Mouse (Mus musculus): ENCODE measurements at regions not wholly inside any gene's neighbourhood (a gene's known extent, or its start where the extent isn't known, plus 50 kb on each side); places are given as distances from the start of the nearest gene placed in this dataset.

GRCm38 (mm10) chr8:82702044-82702443 is 71.9 kb downstream of the Zfp330 start:
- no peak for DNase-seq (ENCODE audit: low spot score)

- no peak for DNase-seq (ENCODE audit: low spot score)
These were observed 73.5 kb downstream of the Zfp330 start for GRCm38 (mm10) chr8:82700471-82700870.

GRCm38 (mm10) chr8:82699221-82699620 is 74.7 kb downstream of the Zfp330 start:
- DNase-seq (ENCODE audit: low spot score) = no peak

GRCm38 (mm10) chr8:82698071-82698470 is 75.9 kb downstream of the Zfp330 start:
- DNase-seq (ENCODE audit: low spot score) = no peak

GRCm38 (mm10) chr8:82693086-82693485 is 80.9 kb downstream of the Zfp330 start:
- DNase-seq (ENCODE audit: low spot score) = no peak

GRCm38 (mm10) chr8:82689322-82689721 is 84.6 kb downstream of the Zfp330 start:
- peak; percentile 17 for DNase-seq (ENCODE audit: low spot score)

- no peak for DNase-seq (ENCODE audit: low spot score)
These were observed 88.0 kb downstream of the Zfp330 start for GRCm38 (mm10) chr8:82685966-82686365.

- DNase-seq (ENCODE audit: low spot score) = no peak
These were observed 95.2 kb downstream of the Zfp330 start for GRCm38 (mm10) chr8:82678793-82679192.

GRCm38 (mm10) chr8:82677781-82678180 is 96.2 kb downstream of the Zfp330 start:
- DNase-seq (ENCODE audit: low spot score) = no peak

- DNase-seq (ENCODE audit: low spot score) = no peak
These were observed 104.7 kb downstream of the Zfp330 start for GRCm38 (mm10) chr8:82669241-82669640.

- DNase-seq (ENCODE audit: low spot score) = no peak
These were observed 108.8 kb downstream of the Zfp330 start for GRCm38 (mm10) chr8:82665131-82665530.

GRCm38 (mm10) chr8:82640502-82640901 is 133.5 kb downstream of the Zfp330 start:
- DNase-seq (ENCODE audit: low spot score) = no peak

GRCm38 (mm10) chr8:82630486-82630885 is 143.5 kb downstream of the Zfp330 start:
- no peak for DNase-seq (ENCODE audit: low spot score)

- DNase-seq (ENCODE audit: low spot score) = no peak
These were observed 150.0 kb downstream of the Zfp330 start for GRCm38 (mm10) chr8:82623791-82624431.

GRCm38 (mm10) chr8:82618668-82619067 is 155.3 kb downstream of the Zfp330 start:
- DNase-seq (ENCODE audit: low spot score) = no peak

GRCm38 (mm10) chr8:82601556-82601955 is 172.4 kb downstream of the Zfp330 start:
- DNase-seq (ENCODE audit: low spot score) = no peak

GRCm38 (mm10) chr8:82573434-82573833 is 170.4 kb upstream of the Il15 start:
- no peak for DNase-seq (ENCODE audit: low spot score)

GRCm38 (mm10) chr8:82538121-82538520 is 135.1 kb upstream of the Il15 start:
- no peak for DNase-seq (ENCODE audit: low spot score)

GRCm38 (mm10) chr8:82529153-82529552 is 126.1 kb upstream of the Il15 start:
- no peak for DNase-seq (ENCODE audit: low spot score)

- DNase-seq (ENCODE audit: low spot score) = no peak
These were observed 120.8 kb upstream of the Il15 start for GRCm38 (mm10) chr8:82523866-82524265.

- DNase-seq (ENCODE audit: low spot score) = no peak
These were observed 95.5 kb upstream of the Il15 start for GRCm38 (mm10) chr8:82498496-82498895.

GRCm38 (mm10) chr8:82477856-82478255 is 74.8 kb upstream of the Il15 start:
- DNase-seq (ENCODE audit: low spot score) = no peak

- DNase-seq (ENCODE audit: low spot score) = no peak
These were observed 74.4 kb upstream of the Il15 start for GRCm38 (mm10) chr8:82477426-82477769.

GRCm38 (mm10) chr8:82476708-82477425 is 73.8 kb upstream of the Il15 start:
- no peak for DNase-seq (ENCODE audit: low spot score)

Data from layer of hippocampus, adult 9-10 months (tissue).